Mouse (Mus musculus) intestine, postnatal 0 days (tissue): ENCODE measurements at regions not wholly inside any gene's neighbourhood (a gene's known extent, or its start where the extent isn't known, plus 50 kb on each side); places are given as distances from the start of the nearest gene placed in this dataset.

ENCODE experiments used
- ATAC-seq: fragments of 200-750 bp; cut with Nextera tagmentation; 2 replicates; pipeline ENCODE4 v1.8.0; 2017; ENCODE audit warnings: mild to moderate bottlenecking, moderate TSS enrichment, moderate library complexity
- H3K27ac ChIP-seq: fragments of 300-500 bp; sonication (generic); 2 replicates; pipeline ENCODE4 v1.5.1; 2014; ENCODE audit warnings: mild to moderate bottlenecking, low read depth, low read length, moderate library complexity
- H3K27me3 ChIP-seq: fragments of 300-500 bp; sonication (generic); replicated peaks from 2 replicates; pipeline ENCODE4 v1.6.1; 2014; ENCODE audit warnings: low read length, mixed read lengths; ENCODE audit not compliant: control insufficient read depth, insufficient read depth
- H3K36me3 ChIP-seq: fragments of 300-500 bp; sonication (generic); 2 replicates; pipeline ENCODE4 v1.6.1; 2014; ENCODE audit warnings: mild to moderate bottlenecking, moderate library complexity; ENCODE audit not compliant: control insufficient read depth, insufficient read depth
- H3K4me1 ChIP-seq: fragments of 300-500 bp; sonication (generic); replicated peaks from 2 replicates; pipeline ENCODE4 v1.6.1; 2014; ENCODE audit warnings: antibody characterized with exemption, low read length, mixed read lengths; ENCODE audit not compliant: control insufficient read depth, insufficient read depth
- H3K4me2 ChIP-seq: fragments of 300-500 bp; sonication (generic); replicated peaks from 2 replicates; pipeline ENCODE4 v1.6.1; 2014; ENCODE audit warnings: low read depth, mild to moderate bottlenecking, moderate library complexity
- H3K4me3 ChIP-seq: fragments of 300-500 bp; sonication (generic); 2 replicates; pipeline ENCODE4 v1.5.1; 2014; ENCODE audit warnings: low read depth, low read length
- H3K9ac ChIP-seq: fragments of 300-500 bp; sonication (generic); 2 replicates; pipeline ENCODE4 v1.6.1; 2014; ENCODE audit warnings: mild to moderate bottlenecking, low read depth, low read length
- H3K9me3 ChIP-seq: fragments of 300-500 bp; sonication (generic); 2 replicates; pipeline ENCODE4 v1.6.1; 2016; ENCODE audit warnings: mixed run types; ENCODE audit not compliant: control insufficient read depth
- CTCF ChIP-seq: sonication (generic); IDR thresholded peaks from 2 replicates; pipeline ENCODE4 v1.5.1; 2016; ENCODE audit warnings: low read depth, mild to moderate bottlenecking, control low read depth, antibody characterized with exemption, moderate library complexity
- WGBS: fragments of 180-500 bp; shearing (Covaris S2); extraction: QIAGEN DNeasy Blood & Tissue Kit; methylation state at CpG from one replicate; pipeline ENCODE4 v1.1.7; 2014; 5-methylcytosine and 5-hydroxymethylcytosine counted together

- no peak for ATAC-seq
- Histone ChIP-seq H3K27me3 (no peaks in the 10 kb centered on the region), H3K9me3 (no peaks in the 10 kb centered on the region), H3K27ac (no peak overlapping the region), H3K4me1 (no peaks in the 10 kb centered on the region), H3K36me3 (no peaks in the 10 kb centered on the region), H3K4me3 (no peak overlapping the region), H3K4me2 (no peak overlapping the region), H3K9ac (no peak overlapping the region)
- WGBS, result 71% methylated on average over 3 of the region's 3 CpGs
- no peak for TF ChIP-seq CTCF
These were observed 154.7 kb upstream of the Tmc3 start for GRCm38 (mm10) chr7:83429929-83430556.

DNA sequence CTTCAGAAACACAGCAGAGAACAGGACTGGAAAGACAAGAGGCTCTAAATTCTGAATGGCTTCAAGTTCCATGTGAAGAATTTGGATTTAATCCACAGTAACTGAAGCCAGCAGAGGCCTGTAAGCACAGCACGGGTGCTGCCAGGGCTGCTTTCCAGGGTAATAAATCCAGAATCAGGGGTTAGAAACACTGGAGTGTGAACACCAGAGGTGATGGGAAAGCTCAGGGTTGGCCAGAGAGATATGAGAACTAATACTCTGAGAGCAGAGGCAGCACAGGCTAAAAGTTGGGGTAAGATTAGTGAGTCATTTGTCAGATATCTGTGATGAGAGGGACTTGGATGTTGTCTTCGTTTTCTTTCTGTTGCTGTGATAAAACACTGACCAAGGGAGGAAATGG lies 153.6 kb upstream of the Tmc3 start:
- TF ChIP-seq CTCF, result no peak
- Histone ChIP-seq H3K27me3 (no peaks in the 10 kb centered on the region), H3K4me3 (no peak overlapping the region), H3K9me3 (no peaks in the 10 kb centered on the region), H3K36me3 (no peaks in the 10 kb centered on the region), H3K9ac (no peak overlapping the region), H3K27ac (no peak overlapping the region), H3K4me1 (no peaks in the 10 kb centered on the region), H3K4me2 (no peak overlapping the region)
- WGBS, result 30% methylated on average over 2 of the region's 2 CpGs
- no peak for ATAC-seq

GRCm38 (mm10) chr7:83432843-83433242 lies 151.9 kb upstream of the Tmc3 start:
- Histone ChIP-seq H3K4me2 (no peak overlapping the region), H3K9me3 (no peaks in the 10 kb centered on the region), H3K4me1 (no peaks in the 10 kb centered on the region), H3K36me3 (no peaks in the 10 kb centered on the region), H3K27me3 (no peaks in the 10 kb centered on the region), H3K9ac (no peak overlapping the region), H3K4me3 (no peak overlapping the region), H3K27ac (no peak overlapping the region)
- no peak for ATAC-seq
- TF ChIP-seq CTCF, result no peak
- 51% methylated on average over 1 of the region's 1 CpGs for WGBS

- no peak overlapping the region for H3K4me3 ChIP-seq
These were observed 150.6 kb upstream of the Tmc3 start for GRCm38 (mm10) chr7:83433959-83434715.

DNA sequence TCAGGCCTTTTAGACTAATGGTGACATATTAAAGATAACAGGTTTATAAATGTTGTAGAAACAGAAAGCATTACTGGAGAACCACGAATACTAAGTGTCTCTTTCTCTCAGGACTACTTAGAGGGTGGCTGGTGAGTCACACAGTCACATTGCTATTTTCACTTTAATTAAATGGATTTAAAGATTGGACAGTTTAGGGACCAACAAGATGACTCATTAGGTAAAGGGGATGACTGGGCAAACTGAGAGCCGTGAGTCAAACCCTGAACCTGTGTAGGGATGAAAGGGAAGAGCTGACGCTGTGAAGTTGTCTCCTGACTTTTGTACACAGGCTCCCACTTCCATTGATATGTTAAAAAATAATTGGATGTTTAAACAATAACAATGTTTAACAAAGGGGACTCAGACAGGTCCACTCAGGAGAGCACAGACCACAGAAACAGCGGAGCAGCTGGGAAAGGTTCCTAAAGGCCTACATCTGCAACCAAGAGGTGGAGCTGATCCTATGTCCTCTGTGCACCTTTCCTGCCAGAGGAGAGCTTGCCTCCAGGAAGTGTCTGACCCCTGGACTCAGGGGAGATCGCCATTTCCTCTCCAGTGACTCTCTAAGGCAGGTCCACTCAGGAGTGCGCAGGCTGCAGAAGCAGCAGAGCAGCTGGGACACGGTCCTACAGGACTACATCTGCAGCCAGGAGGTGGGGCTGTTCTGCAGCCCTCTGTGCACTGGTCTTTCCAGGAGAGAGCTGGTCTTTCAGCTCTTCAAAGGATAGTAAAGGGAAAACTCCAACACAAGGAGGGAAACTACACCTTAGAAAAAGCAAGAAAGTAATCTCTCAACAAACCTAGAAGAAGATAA lies 146.0 kb upstream of the Tmc3 start:
- Histone ChIP-seq H3K4me2 (no peak overlapping the region), H3K27me3 (no peaks in the 10 kb centered on the region), H3K4me3 (no peak overlapping the region), H3K36me3 (no peaks in the 10 kb centered on the region), H3K9me3 (no peaks in the 10 kb centered on the region), H3K9ac (no peak overlapping the region), H3K27ac (no peak overlapping the region), H3K4me1 (0 out of 2 replicates have a peak, but pooled peaks cover 3% of the 10 kb centered on the region)
- peak; percentile 72 for TF ChIP-seq CTCF
- ATAC-seq, result no peak
- WGBS, result 55% methylated on average over 7 of the region's 7 CpGs

More at GRCm38 (mm10) chr7:83433959-83434715, 150.6 kb upstream of the Tmc3 start:
- ATAC-seq, result no peak
- Histone ChIP-seq H3K4me2 (no peak overlapping the region), H3K4me1 (no peaks in the 10 kb centered on the region), H3K9ac (no peak overlapping the region), H3K9me3 (no peaks in the 10 kb centered on the region), H3K27me3 (no peaks in the 10 kb centered on the region), H3K36me3 (no peaks in the 10 kb centered on the region), H3K27ac (no peak overlapping the region)
- WGBS, result 72% methylated on average over 5 of the region's 5 CpGs
- no peak for TF ChIP-seq CTCF
